8 mouse cellular contexts compared by ENCODE assay signal in the genomic region with DNA sequence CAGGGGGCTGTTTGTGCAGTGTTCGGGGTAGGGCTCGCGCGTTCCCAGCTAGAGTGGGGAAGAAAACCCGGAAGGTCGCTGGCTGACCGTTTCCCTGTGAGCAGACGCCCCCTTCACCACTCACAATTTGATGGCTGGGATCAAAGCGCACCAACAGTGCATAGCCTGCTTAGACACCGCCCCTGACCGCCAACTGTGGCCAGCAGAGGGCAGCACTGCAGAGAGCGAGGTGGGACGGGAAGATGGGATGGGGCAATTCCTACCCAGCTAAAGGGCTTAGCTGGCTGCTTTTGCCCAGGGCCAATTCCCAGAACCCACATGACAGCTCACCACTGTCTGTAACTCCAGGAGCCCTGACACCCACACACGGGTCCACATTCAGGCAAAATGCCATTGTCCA. TPM values are rescaled to one million over a fixed set of nuclear protein-coding genes. Genes with fewer than 3 reads are reported as not detected.
DNase-seq lines count a peak whose midpoint lies in the region; ATAC-seq and TF ChIP-seq lines count a peak whose summit lies in the region.

No protein-coding gene starts in this region.

- H3K27me3 ChIP-seq in midbrain, postnatal 0 days (ENCODE audit: insufficient read depth, low read length), result no peaks in the 10 kb centered on the region

- no peak for ATAC-seq in CD4-positive, CD25-positive, alpha-beta regulatory T cell, adult 4 months
- no peak for ATAC-seq in midbrain, postnatal 0 days (ENCODE audit: low FRiP score)

- 51% methylated on average over 14 of the region's 14 CpGs for WGBS in midbrain, postnatal 0 days

- no peak overlapping the region for H3K4me3 ChIP-seq in cortical plate, adult 2 months (ENCODE audit: insufficient read depth, low read length)
- H3K4me3 ChIP-seq in midbrain, postnatal 0 days (ENCODE audit: low read depth, low read length), result no peak overlapping the region

- no peak overlapping the region for H3K27ac ChIP-seq in cortical plate, adult 2 months (ENCODE audit: insufficient read depth, low read length)
- H3K27ac ChIP-seq in midbrain, postnatal 0 days (ENCODE audit: low read depth, low read length), result no peak overlapping the region

- H3K9me3 ChIP-seq in midbrain, postnatal 0 days (ENCODE audit: low read length), result no peaks in the 10 kb centered on the region

- H3K4me1 ChIP-seq in cortical plate, adult 2 months (ENCODE audit: control insufficient read depth, insufficient read depth, low read length), result no peaks in the 10 kb centered on the region
- no peaks in the 10 kb centered on the region for H3K4me1 ChIP-seq in midbrain, postnatal 0 days (ENCODE audit: insufficient read depth, low read length)

- TF ChIP-seq CTCF in cortical plate, adult 2 months (IDR thresholded peaks at IDR 0.05; ENCODE audit: extremely low read depth, insufficient read depth, low read length), result peak; percentile 28
- peak; percentile 67 for TF ChIP-seq CTCF in midbrain, postnatal 0 days (IDR thresholded peaks at IDR 0.05)

- H3K4me2 ChIP-seq in midbrain, postnatal 0 days (ENCODE audit: low read depth, low read length, poor library complexity, severe bottlenecking), result no peak overlapping the region

- intact Hi-C loops in left cerebral cortex, postnatal 4 days (cut with DNase I), result no loop called here

- DNase-seq in CD4-positive, CD25-positive, alpha-beta regulatory T cell, adult 2 months (ENCODE audit: low read depth, low spot score), result peak; percentile 65
- DNase-seq in left cerebral cortex, postnatal 4 days, result peak; percentile 73
- no peak for DNase-seq in left cerebral cortex, adult 11 months (ENCODE audit: low spot score)
- peak; percentile 41 for DNase-seq in kidney, postnatal 14 days
- no peak for DNase-seq in midbrain, postnatal 0 days (ENCODE audit: low spot score)
- DNase-seq in urinary bladder, postnatal 14 days (ENCODE audit: low spot score), result peak; percentile 57

- no peak for TF ChIP-seq POLR2A in cortical plate, adult 2 months (IDR thresholded peaks at IDR 0.05; ENCODE audit: extremely low read depth, insufficient read depth, low read length)

- no peak overlapping the region for H3K9ac ChIP-seq in midbrain, postnatal 0 days (replicated peaks; ENCODE audit: low read length, poor library complexity, severe bottlenecking)

- H3K36me3 ChIP-seq in midbrain, postnatal 0 days (ENCODE audit: insufficient read depth, low read length), result no peaks in the 10 kb centered on the region

RNA-seq across cellular contexts. Expression of a gene that starts 14.5 kb away (rescaled TPM):
- polyA plus RNA-seq in CD4-positive, CD25-positive, alpha-beta regulatory T cell, adult 4 months (2017; shearing (Covaris generic)), result 100 to 1,000 TPM; 174 to 236 TPM
- 100 to 1,000 TPM; 443 to 507 TPM for total RNA-seq in left cerebral cortex, postnatal 4 days (2021)
- 451 and 498 TPM in 2 replicates for polyA plus RNA-seq in cortical plate, adult 2 months (2012; rRNA removed)
- total RNA-seq in midbrain, postnatal 0 days (2014; rRNA removed), result 428 and 445 TPM in 2 replicates
- 1,211 and 1,230 TPM in 2 replicates for polyA plus RNA-seq in midbrain, postnatal 0 days (2015; fragmentation: Nextera tagmentation; extraction: Ambion mirVana)

RNA-seq across cellular contexts. Expression of a gene that starts 35.8 kb away (rescaled TPM):
- 1 to 10 TPM; 4.5 to 5.6 TPM for polyA plus RNA-seq in CD4-positive, CD25-positive, alpha-beta regulatory T cell, adult 4 months (2017; shearing (Covaris generic))
- 10 to 100 TPM; 19.3 to 21.5 TPM for total RNA-seq in left cerebral cortex, postnatal 4 days (2021)
- 24.7 and 26.9 TPM in 2 replicates for polyA plus RNA-seq in cortical plate, adult 2 months (2012; rRNA removed)
- total RNA-seq in midbrain, postnatal 0 days (2014; rRNA removed), result 27.0 and 32.1 TPM in 2 replicates
- polyA plus RNA-seq in midbrain, postnatal 0 days (2015; fragmentation: Nextera tagmentation; extraction: Ambion mirVana), result 19.0 and 20.6 TPM in 2 replicates

Comparison
In these comparisons a context has a peak if more than half of its experiments do, and no peak if none do; other contexts are left out.
1. DNase-seq: peak in CD4-positive, CD25-positive, alpha-beta regulatory T cell, adult 2 months (single experiment), left cerebral cortex, postnatal 4 days (single experiment), kidney, postnatal 14 days (single experiment) and urinary bladder, postnatal 14 days (single experiment); none in left cerebral cortex, adult 11 months (single experiment) and midbrain, postnatal 0 days (single experiment).